Mouse (Mus musculus): ENCODE data around the gene Ntsr2. TPM values are rescaled to one million over a fixed set of nuclear protein-coding genes. Genes with fewer than 3 reads are reported as not detected.

Ntsr2 gene
- polyA plus RNA-seq, 1 experiment from 2014 or later, result not detected

DNA sequence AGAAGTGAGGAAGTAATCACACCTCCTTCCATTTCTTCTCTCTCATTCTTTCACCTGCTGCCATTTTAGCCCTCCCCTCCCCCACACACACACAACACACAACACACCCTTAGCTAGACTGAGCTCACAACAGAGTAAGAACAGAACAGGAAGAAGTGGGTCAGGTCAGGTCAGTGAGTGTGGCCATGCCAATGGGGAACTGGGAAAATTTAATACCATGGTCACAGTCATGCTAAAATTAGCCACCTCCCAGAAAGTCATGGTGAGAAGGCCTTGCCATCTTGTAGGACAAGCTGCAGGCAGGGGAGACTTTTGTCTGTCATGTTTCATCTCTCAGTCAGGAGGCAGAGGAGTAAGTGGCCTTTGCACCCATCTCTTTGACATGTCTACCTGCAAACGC is 45.5 kb downstream of the Ntsr2 start:
- Histone ChIP-seq H3K9ac (ENCODE audit: low read length) (no peak overlapping the region), H3K27ac (ENCODE audit: low read depth, low read length) (no peak overlapping the region), H3K4me3 (ENCODE audit: low read depth, low read length) (no peak overlapping the region), H3K9me3 (ENCODE audit: control insufficient read depth, low read length) (no peaks in the 10 kb centered on the region), H3K36me3 (ENCODE audit: control insufficient read depth, insufficient read depth, low read length) (peaks cover 11% of the 10 kb centered on the region), H3K4me2 (ENCODE audit: low read depth) (no peak overlapping the region), H3K4me1 (ENCODE audit: control insufficient read depth, insufficient read depth, low read length) (no peaks in the 10 kb centered on the region), H3K27me3 (ENCODE audit: control insufficient read depth, insufficient read depth, low read length) (no peaks in the 10 kb centered on the region)
- no peak for DNase-seq (ENCODE audit: low spot score)
- 96% methylated on average over 1 of the region's 1 CpGs for WGBS
- no peak for ATAC-seq (ENCODE audit: insufficient read depth, low FRiP score, low TSS enrichment)

Other genes starting within 250 kb of the Ntsr2 start
- 10.8 and 12.0 TPM in 2 replicates for gene Lpin1, start 42.4 kb upstream of the Ntsr2 start, polyA plus RNA-seq (2014; fragmentation: Nextera tagmentation; extraction: Ambion mirVana)
- 6.6 and 10.0 TPM in 2 replicates for gene Greb1, start 147.5 kb downstream of the Ntsr2 start, polyA plus RNA-seq (2014; fragmentation: Nextera tagmentation; extraction: Ambion mirVana)
- gene E2f6, start 157.6 kb downstream of the Ntsr2 start, polyA plus RNA-seq (2014; fragmentation: Nextera tagmentation; extraction: Ambion mirVana), result 71.8 and 73.9 TPM in 2 replicates
- 14.8 and 15.0 TPM in 2 replicates for gene Rock2, start 241.5 kb downstream of the Ntsr2 start, polyA plus RNA-seq (2014; fragmentation: Nextera tagmentation; extraction: Ambion mirVana)

Measured in neural tube, embryonic 11.5 days (tissue).